Mouse (Mus musculus) lung, postnatal 14 days (tissue): Measurements from ENCODE around the gene Efs.
"Not testable (repeated sequence)": the region's sequence is repeated elsewhere in the genome, so short reads cannot be mapped to it uniquely, and the experiment has no call there.

Experiments
- DNase-seq: peaks from one replicate; pipeline ENCODE4 v3.0.0; 2021

The Efs gene

GRCm38 (mm10) chr14:54925349-54926342 lies at the start of gene Efs:
Gene Efs, minus strand, starts transcription at chr14:54926126.
- peak; percentile 50 for DNase-seq

DNA sequence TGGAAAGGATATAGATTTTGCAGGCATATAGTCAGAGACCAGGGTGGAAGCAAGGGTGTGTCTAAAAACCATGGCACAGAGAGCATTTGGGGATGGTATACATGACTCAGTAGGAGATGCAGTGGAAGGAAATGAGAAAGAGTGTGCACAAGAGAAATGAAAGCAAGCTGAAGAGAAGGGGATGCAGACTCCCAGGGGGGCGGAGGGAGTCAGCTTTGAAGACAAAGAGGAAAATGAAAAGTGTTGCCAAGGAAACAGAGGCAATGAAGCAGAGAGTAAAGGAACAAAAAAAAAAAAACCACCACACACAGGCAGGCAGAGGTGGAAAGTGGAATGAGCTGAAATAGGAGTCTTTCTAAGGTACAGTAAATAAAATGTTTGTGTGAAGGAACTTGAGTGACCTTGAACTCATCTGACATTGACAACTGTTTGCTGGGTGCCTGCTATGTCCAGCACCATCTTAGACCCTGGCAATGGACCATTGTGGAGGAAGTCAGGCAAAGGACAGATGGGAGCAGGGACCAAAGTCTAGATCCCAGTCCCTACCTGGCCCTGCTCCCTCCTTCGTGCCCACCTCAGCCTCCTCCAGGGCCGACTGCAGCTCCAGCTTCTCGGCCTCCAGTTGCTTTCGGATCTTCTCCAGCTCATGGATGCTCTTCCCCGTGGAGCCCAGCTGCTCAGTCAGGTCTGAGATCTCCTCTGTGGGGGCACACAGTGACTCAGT lies 48.3 kb upstream of the Efs start:
- no peak for DNase-seq

- not testable (repeated sequence) for DNase-seq
These were observed 46.9 kb upstream of the Efs start for GRCm38 (mm10) chr14:54972786-54973185.

DNA sequence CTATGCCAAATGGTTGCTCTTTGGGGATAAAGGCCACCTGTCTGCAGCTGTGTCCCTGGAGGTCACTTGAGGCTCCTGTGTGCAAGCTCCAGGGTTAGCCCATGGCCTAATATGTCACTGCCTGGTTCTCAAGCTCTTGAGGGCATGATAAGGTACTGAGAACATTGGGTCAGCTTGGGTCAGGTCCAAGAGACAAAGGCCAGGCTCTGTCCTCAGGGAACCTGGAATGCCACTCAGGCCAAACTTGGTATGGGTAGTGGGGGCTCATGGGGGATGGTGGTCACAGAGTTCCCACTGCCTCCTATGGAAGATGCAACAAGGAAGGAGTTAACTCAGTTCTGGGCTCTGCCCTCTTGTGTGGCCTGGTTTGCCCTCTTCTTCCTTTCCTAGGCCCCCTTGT lies 42.4 kb upstream of the Efs start:
- no peak for DNase-seq

GRCm38 (mm10) chr14:54967874-54968273 lies 41.9 kb upstream of the Efs start:
- DNase-seq = no peak

- no peak for DNase-seq
These were observed 40.5 kb upstream of the Efs start, which contains the start of gene Myh6 for GRCm38 (mm10) chr14:54966320-54966977. Gene Myh6, minus strand, starts transcription at chr14:54966927.

DNA sequence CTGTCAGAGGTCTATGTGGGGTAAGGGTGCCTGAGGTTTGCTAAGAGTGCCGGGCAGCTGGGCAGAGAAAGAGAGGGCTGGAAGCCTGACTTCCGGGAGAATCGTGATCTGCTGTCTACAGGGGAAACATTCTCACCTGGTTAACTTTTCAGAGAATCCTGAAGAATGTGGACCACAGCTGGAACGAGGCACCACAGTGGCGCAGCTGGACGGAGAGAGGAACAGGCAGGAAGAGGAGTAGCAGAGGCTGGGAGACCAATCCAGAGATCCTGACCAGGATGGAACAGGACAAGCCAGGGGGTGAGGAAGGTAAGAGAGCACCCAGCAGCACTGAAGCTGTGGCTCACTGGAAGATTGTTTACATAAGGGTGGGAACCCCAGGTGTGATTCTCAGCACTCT lies 39.7 kb upstream of the Efs start:
- DNase-seq = no peak

GRCm38 (mm10) chr14:54965044-54965443 lies 39.1 kb upstream of the Efs start:
- DNase-seq = no peak

GRCm38 (mm10) chr14:54963727-54964126 lies 37.8 kb upstream of the Efs start:
- no peak for DNase-seq

DNA sequence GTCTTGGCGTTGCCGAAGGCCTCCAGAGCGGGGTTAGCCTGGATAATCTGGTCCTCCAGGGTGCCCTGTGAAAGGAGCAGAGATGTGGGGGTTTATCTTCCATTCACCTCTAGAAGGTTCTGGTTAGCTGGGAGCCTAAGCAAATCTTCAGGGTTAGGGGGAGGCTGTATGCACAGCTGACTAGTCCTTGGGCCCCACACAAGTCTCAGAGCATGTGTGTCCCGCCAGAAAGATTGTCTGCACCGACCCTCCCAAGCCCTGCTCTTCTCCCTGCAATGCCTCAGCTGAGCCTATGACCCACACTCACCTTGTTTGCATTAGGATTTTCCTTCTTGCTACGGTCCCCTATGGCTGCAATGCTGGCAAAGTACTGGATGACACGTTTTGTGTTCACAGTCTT lies 36.8 kb upstream of the Efs start:
- DNase-seq = no peak

DNA sequence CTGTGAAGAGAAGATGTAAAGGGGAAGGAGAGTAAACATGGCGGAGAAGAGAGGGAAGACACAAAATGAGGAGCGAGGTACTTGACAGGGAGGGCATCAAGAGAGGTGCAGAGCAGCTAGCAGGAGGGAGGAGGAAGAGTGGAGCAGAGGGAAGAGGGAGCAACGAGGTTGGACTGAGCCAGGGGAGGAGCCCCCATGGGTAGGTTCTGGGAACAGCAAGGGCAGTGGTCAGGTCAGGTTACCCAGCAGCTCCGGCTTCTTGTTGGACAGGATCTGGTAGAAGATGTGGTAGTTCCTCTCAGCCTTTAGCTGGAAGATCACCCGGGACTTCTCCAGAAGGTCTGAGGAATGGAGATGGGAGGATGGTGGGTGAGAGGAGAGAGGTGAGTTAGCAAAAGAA lies 35.6 kb upstream of the Efs start:
- DNase-seq = no peak

DNA sequence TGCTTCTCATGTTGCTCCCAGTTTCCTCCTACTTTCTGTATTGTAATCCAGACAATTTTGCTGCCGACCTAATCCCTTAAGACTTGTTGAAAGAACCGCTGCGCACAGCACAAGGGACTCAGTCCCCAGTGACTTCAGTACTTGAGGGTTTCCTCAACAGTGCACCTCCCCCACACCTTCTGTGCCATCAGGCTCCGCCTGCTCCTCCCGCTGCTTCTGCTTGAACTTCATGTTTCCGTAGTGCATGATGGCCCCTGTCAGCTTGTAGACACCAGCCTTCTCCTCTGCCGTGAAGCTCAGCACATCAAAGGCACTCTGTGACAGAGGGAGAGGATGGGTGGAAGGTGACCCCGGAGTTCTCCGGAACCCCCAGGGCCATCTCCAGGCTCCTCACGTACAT lies 34.8 kb upstream of the Efs start:
- DNase-seq = no peak

DNA sequence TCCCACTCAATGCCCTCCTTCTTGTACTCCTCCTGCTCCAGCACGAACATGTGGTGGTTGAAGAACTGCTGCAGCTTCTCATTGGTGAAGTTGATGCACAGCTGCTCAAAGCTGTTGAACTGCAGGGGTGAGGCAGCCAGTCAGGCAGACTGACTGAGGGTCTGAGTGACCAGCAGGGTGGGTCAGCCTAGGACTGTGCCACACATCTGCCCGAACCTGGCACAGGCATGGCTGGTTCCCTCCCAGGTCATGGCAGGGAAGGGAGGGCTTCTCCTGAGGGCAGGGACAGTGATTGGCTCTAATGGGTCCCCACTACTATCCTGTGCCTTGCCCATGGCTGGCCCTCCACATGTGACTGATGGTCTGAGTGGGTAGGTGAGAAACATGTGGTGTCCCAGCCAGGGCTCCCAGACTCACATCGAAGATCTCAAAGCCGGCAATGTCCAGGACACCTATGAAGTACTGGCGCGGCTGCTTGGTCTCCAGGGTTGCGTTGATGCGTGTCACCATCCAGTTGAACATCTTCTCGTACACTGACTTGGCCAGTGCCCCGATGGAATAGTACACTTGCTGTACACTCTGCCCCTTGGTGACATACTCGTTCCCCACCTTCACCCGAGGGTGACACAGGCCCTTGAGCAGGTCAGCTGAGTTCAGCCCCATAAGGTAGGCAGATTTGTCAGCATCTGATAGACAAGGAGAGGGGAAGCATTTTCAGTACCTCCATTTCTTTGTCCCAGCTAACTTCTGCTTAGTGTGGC lies 34.1 kb upstream of the Efs start:
- not testable (repeated sequence) for DNase-seq

DNA sequence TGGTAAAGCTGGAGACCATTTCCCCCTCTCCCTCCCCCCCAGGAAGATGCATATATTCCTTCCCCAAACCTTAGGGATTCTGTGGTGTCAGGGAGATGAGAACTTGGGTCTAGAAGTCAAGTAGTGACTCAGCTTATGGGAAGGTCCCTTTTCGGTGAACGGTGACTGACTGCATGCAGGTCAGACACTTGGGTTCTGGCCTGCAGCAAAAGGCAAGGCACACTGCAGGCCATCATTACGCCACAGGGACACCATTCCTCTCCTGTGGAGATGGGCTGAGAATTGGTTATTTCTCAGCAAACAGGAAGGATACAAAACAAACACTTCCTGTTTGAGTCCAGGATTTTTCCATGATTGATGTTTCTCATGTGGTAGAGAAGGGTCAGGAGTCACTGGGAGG lies 33.3 kb upstream of the Efs start:
- DNase-seq = no peak

- no peak for DNase-seq
These were observed 32.6 kb upstream of the Efs start for GRCm38 (mm10) chr14:54958503-54958902.

- no peak for DNase-seq
These were observed 30.6 kb upstream of the Efs start for GRCm38 (mm10) chr14:54956533-54956932.

DNA sequence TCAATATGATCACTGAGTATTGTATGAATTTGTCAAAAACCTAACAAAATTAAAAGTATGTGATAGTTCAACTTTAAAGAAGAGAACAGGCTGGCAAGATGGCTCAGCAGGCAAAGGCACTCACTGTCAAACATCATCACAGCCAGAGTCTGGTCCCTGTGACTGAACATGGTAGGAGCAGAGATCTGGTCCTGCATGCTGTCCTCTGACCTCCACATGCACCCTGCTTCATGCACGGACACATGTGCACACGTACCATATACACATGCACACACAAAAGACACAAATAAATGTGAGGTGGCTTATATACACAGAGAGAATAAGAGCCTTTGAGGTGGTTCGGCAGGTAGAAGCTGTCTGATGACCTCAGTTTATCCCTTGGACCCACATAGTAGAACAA lies 29.6 kb upstream of the Efs start:
- DNase-seq = no peak

GRCm38 (mm10) chr14:54954474-54954873 lies 28.5 kb upstream of the Efs start:
- DNase-seq = no peak

DNA sequence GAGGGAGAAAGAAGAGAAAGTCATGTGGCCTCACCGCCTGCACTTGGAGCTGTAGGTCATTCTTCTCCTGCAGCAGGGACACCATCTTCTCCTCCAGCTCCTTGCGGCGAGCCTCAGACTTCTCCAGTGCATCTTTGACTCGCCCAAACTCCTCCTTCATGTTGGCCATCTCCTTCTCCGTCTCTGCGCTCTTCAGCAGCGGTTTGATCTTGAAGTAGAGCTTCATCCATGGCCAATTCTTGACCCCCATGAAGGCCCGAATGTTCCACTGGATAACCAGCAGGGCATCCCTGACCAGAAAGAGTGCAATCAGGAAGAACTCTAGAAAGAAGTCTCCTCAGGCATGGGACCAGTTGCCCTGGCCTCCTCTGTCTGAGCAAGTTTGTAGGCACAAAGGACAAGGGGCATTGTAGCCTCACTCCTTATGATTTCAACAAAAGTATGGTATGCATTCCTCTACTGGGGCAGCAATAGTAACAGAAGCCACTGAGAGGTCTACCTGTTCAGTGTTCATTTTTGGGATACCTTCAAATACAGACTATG lies 27.8 kb upstream of the Efs start:
- no peak for DNase-seq

DNA sequence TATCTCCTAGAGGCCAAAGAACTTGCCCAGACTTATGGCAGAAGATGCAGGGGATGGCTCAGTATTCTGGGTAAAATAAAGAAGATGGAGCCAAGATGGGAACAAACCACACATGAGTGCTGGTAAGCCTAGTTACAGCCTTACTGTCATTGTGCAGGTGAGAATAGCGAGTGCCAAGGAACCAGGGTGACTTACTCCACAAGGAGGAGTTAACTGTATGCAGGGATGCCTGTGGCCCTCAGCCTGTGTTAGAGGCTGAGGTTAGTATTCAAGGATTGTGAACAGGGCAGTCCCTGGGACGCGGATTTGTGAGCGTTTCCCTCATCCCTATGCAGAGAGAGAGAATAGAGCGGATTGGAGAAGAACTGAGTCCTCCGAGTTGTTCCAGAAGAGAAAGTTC lies 25.7 kb upstream of the Efs start:
- no peak for DNase-seq

DNA sequence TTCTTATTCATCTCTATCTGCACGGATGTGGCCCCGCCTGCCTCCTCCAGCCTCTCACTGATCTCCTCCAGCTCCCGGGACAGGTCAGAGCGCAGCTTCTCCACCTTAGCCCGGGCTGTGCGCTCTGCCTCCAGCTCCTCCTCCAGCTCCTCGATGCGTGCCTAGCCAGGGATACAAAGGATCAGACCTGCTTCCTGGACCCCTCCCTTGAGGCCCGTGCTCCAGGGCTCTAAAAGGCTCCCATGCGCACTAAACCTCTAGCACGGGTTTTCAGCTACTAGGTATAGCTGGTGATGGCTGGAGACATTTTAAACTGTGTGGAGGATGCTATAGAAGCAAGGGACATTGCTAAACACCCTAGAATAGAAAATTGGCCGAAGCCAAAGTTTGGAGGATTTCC lies 24.6 kb upstream of the Efs start:
- no peak for DNase-seq

DNA sequence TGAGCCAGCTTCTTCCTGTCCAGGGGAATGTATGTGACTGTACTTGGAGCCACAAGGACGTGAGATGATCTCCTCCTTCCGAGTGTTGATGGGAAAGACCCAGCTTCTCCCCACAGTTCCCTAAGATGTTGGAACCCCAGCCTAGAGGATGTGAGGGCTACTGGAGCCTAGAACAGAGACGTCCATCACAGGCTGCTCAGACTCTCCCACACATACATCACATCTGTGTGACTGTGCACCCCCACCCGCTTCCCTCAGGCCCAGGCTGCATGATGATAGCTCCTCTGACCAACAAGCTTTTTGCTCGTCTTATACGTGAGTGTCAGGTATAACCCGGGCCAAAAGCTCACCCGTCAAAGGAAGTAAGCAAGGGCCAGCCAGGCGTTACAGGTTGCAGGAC lies 22.9 kb upstream of the Efs start:
- DNase-seq = no peak
